22 mouse cellular contexts compared by ENCODE assay signal in genomic region chr1:40081041-40081440, GRCm38 (mm10). TPM values are rescaled to one million over a fixed set of nuclear protein-coding genes. Genes with fewer than 3 reads are reported as not detected.
DNase-seq lines count a peak whose midpoint lies in the region; ATAC-seq and TF ChIP-seq lines count a peak whose summit lies in the region.
"Had no signal": no experiment of that assay in that cellular context is flagged by ENCODE, and none has a peak within 500 bp of the region (broad histone marks: within the 10 kb centered on the region; RNA-seq: fewer than 3 reads in every experiment).

No protein-coding gene starts in this region.

- no peak overlapping the region for H3K4me2 ChIP-seq in liver, postnatal 0 days (ENCODE audit: low read depth, low read length)
- H3K4me2 ChIP-seq in liver, embryonic 11.5 days = no peak overlapping the region
- H3K4me2 ChIP-seq: embryonic facial prominence, embryonic 13.5 days; forebrain, embryonic 12.5 days; heart, embryonic 12.5 days; hindbrain, embryonic 15.5 days had no signal

- no peak for TF ChIP-seq EP300 in liver, postnatal 0 days (IDR thresholded peaks at IDR 0.05; ENCODE audit: low read depth)

- H3K4me3 ChIP-seq in liver, postnatal 0 days (ENCODE audit: low read depth, low read length) = no peak overlapping the region
- no peak overlapping the region for H3K4me3 ChIP-seq in liver, embryonic 11.5 days (ENCODE audit: low read depth, low read length)
- H3K4me3 ChIP-seq: embryonic facial prominence, embryonic 13.5 days; forebrain, embryonic 12.5 days; heart, adult 2 months; heart, embryonic 12.5 days; hindbrain, embryonic 10.5 days; hindbrain, embryonic 15.5 days had no signal

- 56% methylated on average over 2 of the region's 2 CpGs for WGBS in liver, postnatal 0 days (ENCODE audit: insufficient replicate concordance)
- 54% methylated on average over 2 of the region's 2 CpGs for WGBS in liver, embryonic 11.5 days

- H3K9me3 ChIP-seq in liver, postnatal 0 days (ENCODE audit: low read length) = no peaks in the 10 kb centered on the region
- no peaks in the 10 kb centered on the region for H3K9me3 ChIP-seq in liver, embryonic 11.5 days (ENCODE audit: control insufficient read depth, low read length)
- H3K9me3 ChIP-seq: embryonic facial prominence, embryonic 13.5 days; forebrain, embryonic 12.5 days; G1E; heart, embryonic 12.5 days; hindbrain, embryonic 10.5 days; hindbrain, embryonic 15.5 days had no signal

- ATAC-seq in liver, postnatal 0 days = no peak
- ATAC-seq in liver, embryonic 11.5 days (replicated peaks; ENCODE audit: low FRiP score) = no peak
- peak; percentile 38; the same call in 1 of the 2 replicates for ATAC-seq in common myeloid progenitor, adult 5-6 weeks (replicated peaks; ENCODE audit: low read depth, poor library complexity, severe bottlenecking)
- ATAC-seq: forebrain, embryonic 16.5 days had no signal

- TF ChIP-seq CTCF in liver, postnatal 0 days (IDR thresholded peaks at IDR 0.05; ENCODE audit: low read depth) = no peak

- peaks cover 10% of the 10 kb centered on the region for H3K4me1 ChIP-seq in liver, postnatal 0 days (ENCODE audit: insufficient read depth)
- no peaks in the 10 kb centered on the region; the same call in 1 of the 2 replicates for H3K4me1 ChIP-seq in liver, embryonic 11.5 days (replicated peaks; ENCODE audit: control insufficient read depth, insufficient read depth, low read length)
- H3K4me1 ChIP-seq: heart, embryonic 12.5 days had no signal

- no peak for DNase-seq in liver, postnatal 0 days
- no peak for DNase-seq in liver, embryonic 11.5 days (ENCODE audit: low spot score)
- DNase-seq in A20 (ENCODE audit: low read depth, low spot score) = peak; percentile 75
- DNase-seq in splenic B cell, adult 2 months (ENCODE audit: low read depth, low spot score) = peak; percentile 68
- no peak for DNase-seq in kidney, adult 8-10 months
- DNase-seq in urinary bladder, postnatal 36 days (ENCODE audit: low spot score in 2 of 2) = no peak
- DNase-seq: adrenal gland, adult 8-10 months; adrenal gland, postnatal 36 days; cerebellum, adult 2 months; cerebellum, postnatal 10 days; gastrocnemius, postnatal 10 days; heart, adult 2 months had no signal

- no peak overlapping the region for H3K9ac ChIP-seq in liver, postnatal 0 days (replicated peaks)
- H3K9ac ChIP-seq in liver, embryonic 11.5 days (ENCODE audit: low read depth, low read length) = no peak overlapping the region
- H3K9ac ChIP-seq: embryonic facial prominence, embryonic 13.5 days; forebrain, embryonic 12.5 days; heart, embryonic 12.5 days; hindbrain, embryonic 15.5 days had no signal

- H3K27ac ChIP-seq in liver, postnatal 0 days (ENCODE audit: low read depth) = 0 out of 2 replicates have a peak overlapping the region, but pooled peaks have one; percentile 22
- no peak overlapping the region for H3K27ac ChIP-seq in liver, embryonic 11.5 days (ENCODE audit: low read depth, low read length)
- H3K27ac ChIP-seq: embryonic facial prominence, embryonic 13.5 days; forebrain, embryonic 12.5 days; heart, adult 2 months; hindbrain, embryonic 10.5 days; hindbrain, embryonic 15.5 days had no signal

- H3K36me3 ChIP-seq in liver, postnatal 0 days (replicated peaks; ENCODE audit: insufficient read depth, low read length) = no peaks in the 10 kb centered on the region
- H3K36me3 ChIP-seq in liver, embryonic 11.5 days (ENCODE audit: control insufficient read depth, insufficient read depth, low read length) = no peaks in the 10 kb centered on the region
- H3K36me3 ChIP-seq in splenic B cell, adult 2 months (ENCODE audit: control insufficient read depth, insufficient read depth, low read length, poor library complexity, severe bottlenecking) = no peaks in the 10 kb centered on the region
- H3K36me3 ChIP-seq: embryonic facial prominence, embryonic 13.5 days; forebrain, embryonic 12.5 days; G1E; heart, embryonic 12.5 days; hindbrain, embryonic 10.5 days; hindbrain, embryonic 15.5 days had no signal

- no peaks in the 10 kb centered on the region for H3K27me3 ChIP-seq in liver, postnatal 0 days (ENCODE audit: insufficient read depth, low read length)
- no peaks in the 10 kb centered on the region for H3K27me3 ChIP-seq in liver, embryonic 11.5 days (replicated peaks; ENCODE audit: control insufficient read depth, insufficient read depth, low read length)
- H3K27me3 ChIP-seq in splenic B cell, adult 2 months (ENCODE audit: control insufficient read depth, insufficient read depth, low read length, poor library complexity, severe bottlenecking) = no peaks in the 10 kb centered on the region
- H3K27me3 ChIP-seq: hindbrain, embryonic 15.5 days had no signal

RNA-seq across cellular contexts. Expression of gene Il1r2, which starts 7.2 kb away (rescaled TPM):
- 2.7 and 3.4 TPM in 2 replicates for polyA plus RNA-seq in liver, postnatal 0 days (2015; fragmentation: Nextera tagmentation; extraction: Ambion mirVana)
- polyA plus RNA-seq in liver, embryonic 11.5 days (2014; fragmentation: Nextera tagmentation; extraction: Ambion mirVana) = 0.38 and 0.53 TPM in 2 replicates
- total RNA-seq in common myeloid progenitor, adult 5-6 weeks (2017) = not detected in 2 replicates
- total RNA-seq: gastrocnemius, postnatal 4 days; heart, postnatal 25 days had no signal
- polyA plus RNA-seq: G1E had no signal

Comparison
In these comparisons a context has a peak if more than half of its experiments do, and no peak if none do; other contexts are left out.
1. DNase-seq: peak in A20 (single experiment) and splenic B cell, adult 2 months (single experiment); none in liver, postnatal 0 days (single experiment), liver, embryonic 11.5 days (single experiment), kidney, adult 8-10 months (0 of 2) and urinary bladder, postnatal 36 days (0 of 2).